Mouse (Mus musculus) heart, adult 2 months (tissue): ENCODE measurements at regions not wholly inside any gene's neighbourhood (a gene's known extent, or its start where the extent isn't known, plus 50 kb on each side); places are given as distances from the start of the nearest gene placed in this dataset.

ENCODE experiments used
- CTCF ChIP-seq: fragments of 200-600 bp; IDR thresholded peaks from 2 replicates; pipeline ENCODE4 v1.8.1; 2022; ENCODE audit warnings: antibody characterized with exemption, mild to moderate bottlenecking, moderate library complexity
- POLR2A ChIP-seq: fragments of 200-500 bp; IDR thresholded peaks from 2 replicates; pipeline ENCODE4 v1.6.1; 2011; ENCODE audit warnings: mild to moderate bottlenecking, low read depth, low read length, control low read depth; ENCODE audit not compliant: insufficient read depth

DNA sequence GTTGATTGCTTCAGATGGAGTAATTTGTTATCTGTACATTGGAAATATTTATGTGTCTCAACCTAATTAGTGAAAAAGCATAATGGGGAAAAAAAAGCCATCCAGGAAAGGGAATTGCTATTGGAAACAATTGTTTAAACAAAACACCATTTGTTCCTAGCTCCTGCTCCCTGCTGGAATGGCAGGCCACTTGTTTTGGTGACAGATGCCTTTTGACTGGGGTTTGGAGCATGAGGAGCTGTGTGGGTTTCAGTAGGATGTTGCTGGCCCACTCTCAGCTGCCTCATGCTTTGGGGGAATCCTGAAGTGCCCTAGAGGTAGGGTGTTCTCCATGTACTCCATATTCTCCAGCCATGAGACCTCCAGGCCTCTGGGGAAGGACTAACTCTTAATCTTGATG lies 105.5 kb downstream of the Dmrta2 start:
- TF ChIP-seq CTCF = no peak
- no peak for TF ChIP-seq POLR2A
